Mouse (Mus musculus) retina, postnatal 1 day (tissue): ENCODE measurements around the gene Arhgef28.
A peak's percentile ranks its signal among the peaks of the same experiment; 100 is the strongest.

Source experiments
- DNase-seq: peaks from one replicate; pipeline ENCODE4 v3.0.0-alpha.2; 2012

Gene Arhgef28

GRCm38 (mm10) chr13:97893031-97893825 is 313.0 kb downstream of the Arhgef28 start:
- DNase-seq, result peak; percentile 33

GRCm38 (mm10) chr13:97892089-97892884 is 314.0 kb downstream of the Arhgef28 start:
- DNase-seq, result peak; percentile 88

- DNase-seq, result no peak
Measured at GRCm38 (mm10) chr13:97888046-97888445, 318.2 kb downstream of the Arhgef28 start.

- no peak for DNase-seq
Measured at GRCm38 (mm10) chr13:97887558-97887957, 318.7 kb downstream of the Arhgef28 start.

- DNase-seq, result no peak
Measured at GRCm38 (mm10) chr13:97883629-97884028, 322.6 kb downstream of the Arhgef28 start.

GRCm38 (mm10) chr13:97876450-97876849 is 329.8 kb downstream of the Arhgef28 start:
- no peak for DNase-seq

GRCm38 (mm10) chr13:97876031-97876430 is 330.2 kb downstream of the Arhgef28 start:
- no peak for DNase-seq

- no peak for DNase-seq
Measured at GRCm38 (mm10) chr13:97869428-97869827, 336.8 kb downstream of the Arhgef28 start.

GRCm38 (mm10) chr13:97867322-97867962 is 338.8 kb downstream of the Arhgef28 start:
- DNase-seq, result peak; percentile 25

GRCm38 (mm10) chr13:97859071-97859470 is 347.2 kb downstream of the Arhgef28 start:
- no peak for DNase-seq

GRCm38 (mm10) chr13:97857860-97858259 is 348.4 kb downstream of the Arhgef28 start:
- no peak for DNase-seq

GRCm38 (mm10) chr13:97853356-97853968 is 352.8 kb downstream of the Arhgef28 start:
- no peak for DNase-seq
